15 mouse cellular contexts compared by ENCODE assay signal in genomic region chr11:107106978-107107724, GRCm38 (mm10). TPM values are rescaled to one million over a fixed set of nuclear protein-coding genes. Genes with fewer than 3 reads are reported as not detected.
DNase-seq lines count a peak whose midpoint lies in the region; ATAC-seq and TF ChIP-seq lines count a peak whose summit lies in the region.
"Had no signal": no experiment of that assay in that cellular context is flagged by ENCODE, and none has a peak within 500 bp of the region (broad histone marks: within the 10 kb centered on the region; RNA-seq: fewer than 3 reads in every experiment).

No protein-coding gene starts in this region.

- no peaks in the 10 kb centered on the region for H3K9me3 ChIP-seq in hindbrain, embryonic 13.5 days
- H3K9me3 ChIP-seq in hindbrain, postnatal 0 days (ENCODE audit: low read length): no peaks in the 10 kb centered on the region
- H3K9me3 ChIP-seq: embryonic facial prominence, embryonic 12.5 days had no signal

- no peak overlapping the region for H3K4me3 ChIP-seq in cerebellum, adult 2 months (replicated peaks; ENCODE audit: insufficient read depth, low read depth, low read length)
- H3K4me3 ChIP-seq in hindbrain, embryonic 13.5 days: no peak overlapping the region
- no peak overlapping the region for H3K4me3 ChIP-seq in hindbrain, postnatal 0 days (ENCODE audit: low read length)
- no peak overlapping the region for H3K4me3 ChIP-seq in spleen, adult 2 months (ENCODE audit: extremely low read depth, insufficient read depth, insufficient read length)
- H3K4me3 ChIP-seq: embryonic facial prominence, embryonic 12.5 days; heart, adult 2 months; myocyte had no signal

- no peak for TF ChIP-seq CTCF in cerebellum, adult 2 months (IDR thresholded peaks at IDR 0.05; ENCODE audit: borderline replicate concordance, insufficient read depth, low read depth, low read length)
- TF ChIP-seq CTCF in hindbrain, postnatal 0 days (IDR thresholded peaks at IDR 0.05; ENCODE audit: low read depth): no peak
- no peak for TF ChIP-seq CTCF in spleen, adult 2 months (IDR thresholded peaks at IDR 0.05; ENCODE audit: extremely low read depth, insufficient read depth, insufficient read length, insufficient replicate concordance)

- no peak for ATAC-seq in cerebellum, adult (ENCODE audit: insufficient number of reproducible peaks, low FRiP score, low TSS enrichment)
- ATAC-seq in hindbrain, embryonic 13.5 days (ENCODE audit: low FRiP score): no peak
- ATAC-seq in hindbrain, postnatal 0 days: no peak
- ATAC-seq: liver, postnatal 0 days had no signal

- no peak overlapping the region for H3K4me2 ChIP-seq in hindbrain, embryonic 13.5 days
- H3K4me2 ChIP-seq in hindbrain, postnatal 0 days (ENCODE audit: low read depth, low read length): no peak overlapping the region
- H3K4me2 ChIP-seq: embryonic facial prominence, embryonic 12.5 days had no signal

- no peak for TF ChIP-seq POLR2A in cerebellum, adult 2 months (IDR thresholded peaks at IDR 0.05; ENCODE audit: borderline replicate concordance, insufficient read depth, low read length)
- TF ChIP-seq POLR2A in spleen, adult 2 months (IDR thresholded peaks at IDR 0.05; ENCODE audit: low read depth, low read length): no peak

- peak overlapping the region; percentile 38; the same call in 1 of the 2 replicates for H3K27ac ChIP-seq in cerebellum, adult 2 months (ENCODE audit: insufficient read depth, low read length)
- peak overlapping the region; percentile 6; the same call in 1 of the 2 replicates for H3K27ac ChIP-seq in hindbrain, embryonic 13.5 days
- no peak overlapping the region for H3K27ac ChIP-seq in hindbrain, postnatal 0 days
- H3K27ac ChIP-seq in spleen, adult 2 months (ENCODE audit: insufficient read depth, low read length): peak overlapping the region; percentile 49
- H3K27ac ChIP-seq: embryonic facial prominence, embryonic 12.5 days; heart, adult 2 months; macrophage; stomach, postnatal 0 days had no signal

- peaks cover 32% of the 10 kb centered on the region for H3K4me1 ChIP-seq in cerebellum, adult 2 months (ENCODE audit: control insufficient read depth, insufficient read depth, low read length)
- peaks cover 38% of the 10 kb centered on the region for H3K4me1 ChIP-seq in hindbrain, embryonic 13.5 days (replicated peaks)
- 0 out of 2 replicates have a peak, but pooled peaks cover 6% of the 10 kb centered on the region for H3K4me1 ChIP-seq in hindbrain, postnatal 0 days (ENCODE audit: insufficient read depth, low read length)
- H3K4me1 ChIP-seq in spleen, adult 2 months (ENCODE audit: control insufficient read depth, insufficient read depth, insufficient read length): peaks cover 23% of the 10 kb centered on the region

- WGBS in cerebellum, adult 2 months: 35% methylated on average over 12 of the region's 12 CpGs
- WGBS in hindbrain, embryonic 13.5 days: 75% methylated on average over 12 of the region's 12 CpGs
- 68% methylated on average over 12 of the region's 12 CpGs for WGBS in hindbrain, postnatal 0 days
- 65% methylated on average over 12 of the region's 12 CpGs for WGBS in spleen, adult 2 months

- no peak for DNase-seq in cerebellum, adult 2 months
- no peak for DNase-seq in hindbrain, postnatal 0 days (ENCODE audit: low spot score)
- DNase-seq in spleen, adult 2 months (ENCODE audit: low read depth in 1 of 2, low spot score in 2 of 2): no peak
- no peak for DNase-seq in spleen, postnatal 4 days (ENCODE audit: low spot score in 2 of 2)
- DNase-seq in thymus, postnatal 25 days: peak; percentile 28
- DNase-seq in layer of hippocampus, adult 8-10 months (ENCODE audit: low spot score in 2 of 2): no peak
- DNase-seq: adrenal gland, postnatal 25 days; heart, adult 2 months; liver, postnatal 0 days had no signal

- no peaks in the 10 kb centered on the region for H3K27me3 ChIP-seq in cerebellum, adult 2 months (ENCODE audit: control insufficient read depth, insufficient read depth, low read length)
- no peaks in the 10 kb centered on the region for H3K27me3 ChIP-seq in hindbrain, embryonic 13.5 days
- H3K27me3 ChIP-seq in hindbrain, postnatal 0 days (ENCODE audit: insufficient read depth, low read length): no peaks in the 10 kb centered on the region
- H3K27me3 ChIP-seq in spleen, adult 2 months (ENCODE audit: control insufficient read depth, insufficient read depth, low read length): no peaks in the 10 kb centered on the region
- H3K27me3 ChIP-seq: embryonic facial prominence, embryonic 12.5 days had no signal

- H3K9ac ChIP-seq in hindbrain, embryonic 13.5 days: no peak overlapping the region
- H3K9ac ChIP-seq in hindbrain, postnatal 0 days (replicated peaks; ENCODE audit: low read length): no peak overlapping the region
- H3K9ac ChIP-seq: embryonic facial prominence, embryonic 12.5 days; liver, postnatal 0 days had no signal

- peaks cover 18% of the 10 kb centered on the region for H3K36me3 ChIP-seq in hindbrain, embryonic 13.5 days
- H3K36me3 ChIP-seq in hindbrain, postnatal 0 days (ENCODE audit: insufficient read depth, low read length): peaks cover 17% of the 10 kb centered on the region
- peaks cover 3% of the 10 kb centered on the region for H3K36me3 ChIP-seq in spleen, adult 2 months (ENCODE audit: control insufficient read depth, insufficient read depth, low read length)

RNA-seq across cellular contexts. Expression of gene Bptf, which starts 24.8 kb away (rescaled TPM):
- 55.7 and 56.9 TPM in 2 replicates for polyA plus RNA-seq in cerebellum, adult 2 months (2012; rRNA removed)
- 34.0 and 38.0 TPM in 2 replicates for polyA plus RNA-seq in hindbrain, embryonic 13.5 days (2015; fragmentation: Nextera tagmentation; extraction: Ambion mirVana)
- 30.0 and 42.1 TPM in 2 replicates for total RNA-seq in hindbrain, postnatal 0 days (2014; rRNA removed)
- polyA plus RNA-seq in hindbrain, postnatal 0 days (2015; fragmentation: Nextera tagmentation; extraction: Ambion mirVana): 19.7 and 19.8 TPM in 2 replicates
- 26.5 and 27.3 TPM in 2 replicates for polyA plus RNA-seq in spleen, adult 2 months (2012; rRNA removed)
- 10 to 100 TPM; 65.3 to 83.4 (median 77.4) TPM for total RNA-seq in layer of hippocampus, adult 8-10 months (2022)
